Mouse (Mus musculus) heart, embryonic 13.5 days (tissue): Measurements from ENCODE around the gene Polr3gl. TPM values are rescaled to one million over a fixed set of nuclear protein-coding genes. Genes with fewer than 3 reads are reported as not detected.
"Not testable (repeated sequence)": the region's sequence is repeated elsewhere in the genome, so short reads cannot be mapped to it uniquely, and the experiment has no call there.

ENCODE experiments used
- ATAC-seq: fragments of 200-750 bp; cut with Nextera tagmentation; 2 replicates; pipeline ENCODE4 v1.8.0; 2017; ENCODE audit warnings: moderate TSS enrichment; ENCODE audit not compliant: insufficient number of reproducible peaks, low FRiP score, low TSS enrichment; ENCODE audit errors: extremely low read depth
- H3K27ac ChIP-seq: fragments of 300-500 bp; sonication (generic); replicated peaks from 2 replicates; pipeline ENCODE4 v1.5.1; 2015; ENCODE audit warnings: moderate library complexity, mild to moderate bottlenecking, inconsistent platforms
- H3K27me3 ChIP-seq: fragments of 300-500 bp; sonication (generic); replicated peaks from 2 replicates; pipeline ENCODE4 v1.6.1; 2015; ENCODE audit warnings: mild to moderate bottlenecking, inconsistent platforms
- H3K36me3 ChIP-seq: fragments of 300-500 bp; sonication (generic); 2 replicates; pipeline ENCODE4 v1.6.1; 2015; ENCODE audit warnings: mild to moderate bottlenecking, inconsistent platforms
- H3K4me1 ChIP-seq: fragments of 300-500 bp; sonication (generic); 2 replicates; pipeline ENCODE4 v1.6.1; 2015; ENCODE audit warnings: inconsistent platforms
- H3K4me2 ChIP-seq: fragments of 300-500 bp; sonication (generic); 2 replicates; pipeline ENCODE4 v1.6.1; 2015; ENCODE audit warnings: inconsistent platforms, mild to moderate bottlenecking, moderate library complexity
- H3K4me3 ChIP-seq: fragments of 300-500 bp; sonication (generic); 2 replicates; pipeline ENCODE4 v1.5.1; 2015; ENCODE audit warnings: moderate library complexity, mild to moderate bottlenecking, inconsistent platforms
- H3K9ac ChIP-seq: fragments of 300-500 bp; sonication (generic); 2 replicates; pipeline ENCODE4 v1.6.1; 2015; ENCODE audit warnings: inconsistent platforms, mild to moderate bottlenecking, moderate library complexity
- H3K9me3 ChIP-seq: fragments of 300-500 bp; sonication (generic); 2 replicates; pipeline ENCODE4 v1.6.1; 2016; ENCODE audit warnings: inconsistent platforms
- WGBS: fragments of 180-500 bp; shearing (Covaris S2); methylation state at CpG from one replicate; pipeline ENCODE4 v1.1.7; 2015; ENCODE audit warnings: mixed read lengths; 5-methylcytosine and 5-hydroxymethylcytosine counted together
- polyA plus RNA-seq: library from polyadenylated mRNA; unstranded; fragments of >200 nt; fragmentation: Nextera tagmentation; extraction: Ambion mirVana; gene quantifications from 2 replicates; pipeline ENCODE4 v1.2.1, GENCODE M21; 2015

Polr3gl gene
- polyA plus RNA-seq, 1 experiment from 2014 or later: 33.5 TPM

DNA sequence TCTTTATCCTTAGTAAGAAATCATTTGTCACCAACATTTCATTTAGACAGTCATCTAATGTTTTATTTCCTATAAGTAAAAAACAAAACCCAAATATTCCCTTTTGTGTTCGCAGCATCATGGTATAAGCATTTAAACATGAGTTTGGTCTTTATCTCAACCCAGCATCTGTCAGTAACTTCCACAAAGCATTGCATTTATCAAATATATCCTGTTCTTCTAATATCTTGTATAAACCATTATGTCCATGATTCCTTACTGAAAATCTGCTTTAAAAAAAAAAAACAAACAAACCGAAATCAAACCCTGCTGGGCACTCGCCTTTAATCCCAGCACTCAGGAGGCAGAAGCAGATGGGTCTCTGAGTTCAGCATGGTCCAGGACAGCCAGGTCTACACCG, 12.6 kb upstream of the Polr3gl start:
- ATAC-seq: no peak
- 80% methylated on average over 4 of the region's 4 CpGs for WGBS
- no peak overlapping the region for H3K4me2 ChIP-seq
- no peak overlapping the region for H3K9ac ChIP-seq
- peaks cover 43% of the 10 kb centered on the region for H3K36me3 ChIP-seq
- no peak overlapping the region for H3K4me3 ChIP-seq
- H3K27me3 ChIP-seq: no peaks in the 10 kb centered on the region
- peaks cover 56% of the 10 kb centered on the region for H3K4me1 ChIP-seq
- no peaks in the 10 kb centered on the region for H3K9me3 ChIP-seq
- no peak overlapping the region for H3K27ac ChIP-seq

DNA sequence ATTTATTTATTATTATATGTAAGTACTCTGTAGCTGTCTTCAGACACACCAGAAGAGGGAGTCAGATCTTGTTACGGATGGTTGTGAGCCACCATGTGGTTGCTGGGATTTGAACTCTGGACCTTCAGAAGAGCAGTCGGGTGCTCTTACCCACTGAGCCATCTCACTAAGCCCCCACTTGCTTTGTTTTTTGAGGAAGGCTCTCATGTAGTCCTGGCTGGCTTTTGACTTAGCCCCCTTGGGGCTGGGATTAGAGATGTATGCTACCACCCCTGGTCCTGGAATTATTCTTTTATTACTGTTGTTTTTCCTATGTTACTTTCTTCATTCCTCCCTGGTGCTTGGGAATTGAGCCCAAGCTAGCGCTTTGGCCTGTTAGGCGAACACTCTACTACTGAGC, 12.0 kb upstream of the Polr3gl start:
- WGBS: 86% methylated on average over 4 of the region's 4 CpGs

GRCm38 (mm10) chr3:96603311-96603710, 9.3 kb upstream of the Polr3gl start:
- Histone ChIP-seq H3K9me3 (no peaks in the 10 kb centered on the region), H3K27me3 (no peaks in the 10 kb centered on the region), H3K9ac (peak overlapping the region; percentile 97), H3K4me2 (peak overlapping the region; percentile 72), H3K4me1 (peaks cover 61% of the 10 kb centered on the region), H3K36me3 (peaks cover 37% of the 10 kb centered on the region), H3K27ac (peak overlapping the region; percentile 99), H3K4me3 (peak overlapping the region; percentile 83)
- 68% methylated on average over 5 of the region's 5 CpGs for WGBS
- no peak for ATAC-seq

More for the DNA sequence above, 12.0 kb upstream of the Polr3gl start:
- H3K4me1 ChIP-seq: peaks cover 56% of the 10 kb centered on the region
- H3K9me3 ChIP-seq, ATAC-seq, H3K27ac ChIP-seq, H3K4me3 ChIP-seq, H3K9ac ChIP-seq, H3K4me2 ChIP-seq, H3K27me3 ChIP-seq: not testable (repeated sequence)
- H3K36me3 ChIP-seq: peaks cover 43% of the 10 kb centered on the region

- Histone ChIP-seq H3K9me3 (no peaks in the 10 kb centered on the region), H3K27me3 (no peaks in the 10 kb centered on the region), H3K9ac (peak overlapping the region; percentile 97), H3K4me1 (peaks cover 63% of the 10 kb centered on the region), H3K36me3 (peaks cover 30% of the 10 kb centered on the region), H3K27ac (peak overlapping the region; percentile 99), H3K4me2 (peak overlapping the region; percentile 72), H3K4me3 (peak overlapping the region; percentile 83)
- 50% methylated on average over 5 of the region's 5 CpGs for WGBS
- no peak for ATAC-seq
Measured at GRCm38 (mm10) chr3:96602704-96603084, 8.7 kb upstream of the Polr3gl start.

DNA sequence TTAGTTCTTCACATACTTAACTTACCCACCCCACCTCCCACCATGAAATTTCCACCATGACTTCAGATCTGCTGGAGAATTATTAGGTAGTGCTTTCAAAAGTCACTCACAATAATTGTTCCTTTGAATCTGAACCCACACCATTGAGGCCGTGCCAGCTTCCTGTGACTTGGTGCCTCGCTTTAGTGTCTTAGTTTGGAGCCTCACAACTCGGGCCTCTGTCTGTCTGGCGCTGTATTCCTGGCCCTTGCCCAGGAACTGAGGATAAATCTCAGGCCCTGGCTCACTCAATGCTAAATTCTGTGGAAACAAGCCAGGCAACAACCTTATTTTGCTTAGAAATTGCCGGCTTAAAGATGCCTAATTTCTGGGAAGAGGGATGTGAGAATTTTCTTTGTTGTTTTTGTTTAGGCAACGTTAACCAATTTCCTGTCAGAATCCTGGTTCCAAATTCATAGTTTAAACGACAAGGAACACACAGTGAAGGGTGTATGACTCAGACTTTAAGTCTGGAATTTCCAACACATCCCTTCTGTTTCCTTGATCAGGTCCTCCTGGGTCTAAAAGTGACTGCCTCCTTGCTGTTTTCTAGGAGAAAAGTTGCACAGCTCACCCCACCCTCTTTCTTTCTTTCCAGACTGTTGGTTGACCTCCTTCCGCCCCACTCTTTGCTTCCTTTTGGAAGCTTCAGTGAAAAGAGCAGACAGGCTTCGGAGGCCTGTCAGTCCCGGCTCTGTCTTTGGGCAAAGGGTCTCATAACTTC, 8.1 kb upstream of the Polr3gl start:
- WGBS: 26% methylated on average over 10 of the region's 10 CpGs
- H3K27ac ChIP-seq: peak overlapping the region; percentile 99
- H3K4me3 ChIP-seq: peak overlapping the region; percentile 83
- H3K4me2 ChIP-seq: peak overlapping the region; percentile 72
- no peak for ATAC-seq
- H3K36me3 ChIP-seq: peaks cover 26% of the 10 kb centered on the region
- peak overlapping the region; percentile 97 for H3K9ac ChIP-seq
- peaks cover 65% of the 10 kb centered on the region for H3K4me1 ChIP-seq
- H3K27me3 ChIP-seq: no peaks in the 10 kb centered on the region
- H3K9me3 ChIP-seq: no peaks in the 10 kb centered on the region

GRCm38 (mm10) chr3:96601251-96601787, 7.3 kb upstream of the Polr3gl start:
- no peaks in the 10 kb centered on the region for H3K27me3 ChIP-seq
- ATAC-seq: peak; percentile 33
- peak overlapping the region; percentile 99 for H3K27ac ChIP-seq
- WGBS: under 1% methylated on average over 30 of the region's 40 CpGs
- H3K9me3 ChIP-seq: no peaks in the 10 kb centered on the region
- H3K4me1 ChIP-seq: peaks cover 72% of the 10 kb centered on the region
- peak overlapping the region; percentile 83 for H3K4me3 ChIP-seq
- peak overlapping the region; percentile 97 for H3K9ac ChIP-seq
- H3K36me3 ChIP-seq: peaks cover 21% of the 10 kb centered on the region
- H3K4me2 ChIP-seq: peak overlapping the region; percentile 72

DNA sequence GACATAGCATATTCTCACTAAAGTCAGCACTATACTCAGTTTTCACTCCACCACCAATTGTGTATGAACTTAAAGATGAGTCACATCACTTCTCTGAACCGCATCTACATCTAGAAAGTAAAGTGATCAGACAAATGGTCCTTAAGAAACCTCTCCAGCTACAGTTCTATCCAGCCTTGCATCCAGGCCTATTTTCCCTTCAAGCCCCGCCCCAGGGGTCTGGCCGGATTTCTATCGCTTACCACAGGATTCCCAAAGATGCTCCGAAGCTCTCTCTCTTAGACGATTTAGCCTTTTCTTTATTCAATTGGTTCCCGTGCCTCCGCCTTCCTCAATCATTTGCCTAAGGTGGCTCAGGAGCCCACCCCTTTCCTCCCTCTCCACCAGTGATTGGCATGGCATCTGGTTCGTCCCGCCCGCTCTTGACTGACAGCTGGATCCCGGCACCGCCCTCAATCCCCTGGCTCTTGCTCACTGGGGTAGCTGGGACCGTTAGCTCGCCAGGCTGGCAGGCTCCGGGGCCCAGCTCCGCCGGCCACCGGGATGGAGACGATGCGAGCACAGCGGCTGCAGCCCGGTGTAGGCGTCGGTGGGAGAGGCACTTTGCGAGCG, 6.8 kb upstream of the Polr3gl start, which contains the start of gene Lix1l:
Gene Lix1l (plus strand): TSS at position 511 of the 612 bp plus-strand sequence.
- Histone ChIP-seq H3K36me3 (peaks cover 18% of the 10 kb centered on the region), H3K4me2 (peak within 1 kb of the TSS; percentile 72), H3K4me1 (peaks cover 74% of the 10 kb centered on the region), H3K9ac (peak within 1 kb of the TSS; percentile 97), H3K4me3 (peak within 1 kb of the TSS; percentile 83), H3K27ac (peak within 1 kb of the TSS; percentile 99), H3K27me3 (no peaks in the 10 kb centered on the region), H3K9me3 (no peaks in the 10 kb centered on the region)
- WGBS: under 1% methylated on average over 27 of the region's 27 CpGs
- peak; percentile 69 for ATAC-seq

DNA sequence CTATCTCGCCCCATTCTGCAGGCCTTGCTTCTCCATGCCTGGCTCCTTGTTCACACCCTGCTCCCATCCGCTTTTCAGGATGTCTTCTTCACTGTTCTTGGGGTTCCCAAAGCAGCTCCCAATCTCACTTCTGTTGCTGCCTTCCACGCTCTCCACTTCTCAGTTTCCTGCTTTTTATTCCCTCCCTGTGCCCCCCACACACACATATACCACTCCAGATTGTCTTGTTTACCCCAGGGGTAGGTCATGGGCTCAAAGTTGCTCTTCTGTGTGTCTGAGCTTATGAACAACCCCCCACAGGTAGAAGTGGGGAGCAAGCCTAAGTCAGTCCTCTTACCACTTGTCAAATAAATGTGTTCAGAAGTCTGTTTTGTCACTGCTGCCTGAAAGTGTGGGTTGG, 5.4 kb upstream of the Polr3gl start:
- H3K9me3 ChIP-seq: no peaks in the 10 kb centered on the region
- no peak overlapping the region for H3K27ac ChIP-seq
- H3K27me3 ChIP-seq: no peaks in the 10 kb centered on the region
- no peak for ATAC-seq
- H3K36me3 ChIP-seq: peaks cover 17% of the 10 kb centered on the region
- peak overlapping the region; percentile 63; the same call in 1 of the 2 replicates for H3K4me3 ChIP-seq
- peaks cover 70% of the 10 kb centered on the region for H3K4me1 ChIP-seq
- WGBS: 82% methylated on average over 3 of the region's 3 CpGs
- no peak overlapping the region for H3K9ac ChIP-seq
- H3K4me2 ChIP-seq: peak overlapping the region; percentile 77; the same call in 1 of the 2 replicates

DNA sequence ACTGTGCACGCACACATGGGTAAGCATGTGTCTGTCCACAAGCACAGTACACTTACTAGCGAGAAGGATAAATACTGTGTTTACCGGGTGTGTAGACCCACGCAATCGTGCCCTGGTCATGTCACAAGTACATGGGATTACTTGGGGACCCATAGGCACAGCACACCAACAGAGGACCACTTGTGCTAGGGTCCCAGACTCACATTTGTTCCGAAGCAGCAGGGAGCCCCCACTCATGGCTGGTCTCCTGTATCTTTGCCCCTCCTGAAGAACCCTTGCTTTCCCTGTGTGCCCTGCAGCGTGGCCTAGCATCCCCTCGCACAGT, 5.0 kb upstream of the Polr3gl start:
- H3K36me3 ChIP-seq: peaks cover 13% of the 10 kb centered on the region
- no peak for ATAC-seq
- H3K4me3 ChIP-seq: peak overlapping the region; percentile 63; the same call in 1 of the 2 replicates
- peaks cover 66% of the 10 kb centered on the region for H3K4me1 ChIP-seq
- peak overlapping the region; percentile 77 for H3K4me2 ChIP-seq
- H3K27me3 ChIP-seq: no peaks in the 10 kb centered on the region
- H3K9ac ChIP-seq: no peak overlapping the region
- 66% methylated on average over 8 of the region's 8 CpGs for WGBS
- H3K9me3 ChIP-seq: no peaks in the 10 kb centered on the region
- H3K27ac ChIP-seq: no peak overlapping the region

GRCm38 (mm10) chr3:96598156-96599068, 4.4 kb upstream of the Polr3gl start:
- WGBS: 5% methylated on average over 54 of the region's 54 CpGs

DNA sequence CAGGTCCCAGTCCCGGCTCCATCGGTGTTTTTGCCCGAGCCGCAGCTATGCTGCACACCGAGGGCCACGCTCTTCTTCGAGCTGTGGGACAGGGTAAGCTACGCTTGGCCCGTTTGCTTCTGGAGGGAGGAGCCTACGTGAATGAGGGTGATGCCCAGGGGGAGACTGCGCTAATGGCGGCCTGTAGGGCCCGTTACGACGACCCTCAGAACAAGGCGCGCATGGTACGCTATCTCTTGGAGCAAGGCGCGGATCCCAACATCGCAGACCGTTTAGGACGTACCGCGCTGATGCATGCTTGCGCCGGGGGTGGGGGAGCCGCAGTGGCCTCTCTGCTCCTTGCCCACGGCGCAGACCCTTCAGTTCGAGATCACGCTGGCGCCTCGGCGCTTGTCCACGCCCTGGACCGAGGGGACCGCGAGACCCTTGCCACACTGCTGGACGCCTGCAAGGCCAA, 3.5 kb upstream of the Polr3gl start:
- WGBS: under 1% methylated on average over 40 of the region's 40 CpGs
- Histone ChIP-seq H3K9me3 (no peaks in the 10 kb centered on the region), H3K27ac (peak overlapping the region; percentile 74), H3K4me1 (peaks cover 60% of the 10 kb centered on the region), H3K4me3 (peak overlapping the region; percentile 63), H3K36me3 (no peaks in the 10 kb centered on the region), H3K9ac (peak overlapping the region; percentile 84), H3K27me3 (no peaks in the 10 kb centered on the region), H3K4me2 (peak overlapping the region; percentile 77)
- ATAC-seq: no peak

More at GRCm38 (mm10) chr3:96598156-96599068, 4.4 kb upstream of the Polr3gl start:
- Histone ChIP-seq H3K4me2 (peak overlapping the region; percentile 77), H3K4me1 (peaks cover 60% of the 10 kb centered on the region), H3K27ac (peak overlapping the region; percentile 74), H3K9me3 (no peaks in the 10 kb centered on the region), H3K27me3 (no peaks in the 10 kb centered on the region), H3K9ac (peak overlapping the region; percentile 84), H3K36me3 (peaks cover 7% of the 10 kb centered on the region), H3K4me3 (peak overlapping the region; percentile 63)
- no peak for ATAC-seq
